Mouse (Mus musculus) heart, adult 2 months (tissue): ENCODE results near the gene Maml2. TPM values are rescaled to one million over a fixed set of nuclear protein-coding genes. Genes with fewer than 3 reads are reported as not detected.

Experiments
- DNase-seq, 2 experiments: peaks; one replicate each; pipeline ENCODE4 v3.0.0; 2021
- H3K27ac ChIP-seq: fragments of 200-600 bp; 2 replicates; pipeline ENCODE4 v1.8.1; 2022
- H3K27me3 ChIP-seq: fragments of 200-500 bp; 2 replicates; pipeline ENCODE4 v1.6.1; 2012; ENCODE audit warnings: mild to moderate bottlenecking, low read length, inconsistent platforms, mixed read lengths; ENCODE audit not compliant: control insufficient read depth, insufficient read depth
- H3K36me3 ChIP-seq: fragments of 200-500 bp; 2 replicates; pipeline ENCODE4 v1.6.1; 2012; ENCODE audit warnings: low read length, inconsistent platforms; ENCODE audit not compliant: control insufficient read depth, insufficient read depth
- H3K4me1 ChIP-seq: fragments of 200-500 bp; 2 replicates; pipeline ENCODE4 v1.6.1; 2011; ENCODE audit warnings: low read length; ENCODE audit not compliant: control insufficient read depth, insufficient read depth
- H3K4me3 ChIP-seq: fragments of 200-600 bp; 2 replicates; pipeline ENCODE4 v1.8.1; 2022
- H3K79me2 ChIP-seq: fragments of 200-500 bp; replicated peaks from 2 replicates; pipeline ENCODE4 v1.6.1; 2012; ENCODE audit warnings: mild to moderate bottlenecking, inconsistent platforms, low read length, moderate library complexity, mixed read lengths; ENCODE audit not compliant: control insufficient read depth, insufficient read depth
- H3K9ac ChIP-seq: fragments of 200-500 bp; 2 replicates; pipeline ENCODE4 v1.6.1; 2012; ENCODE audit warnings: low read depth, mild to moderate bottlenecking, control low read depth, inconsistent platforms, low read length, mixed read lengths
- CTCF ChIP-seq: fragments of 200-600 bp; IDR thresholded peaks from 2 replicates; pipeline ENCODE4 v1.8.1; 2022; ENCODE audit warnings: antibody characterized with exemption, mild to moderate bottlenecking, moderate library complexity
- EP300 ChIP-seq: fragments of 200-500 bp; IDR thresholded peaks from 2 replicates; pipeline ENCODE4 v1.6.1; 2011; ENCODE audit warnings: low read depth, low read length, control low read depth; ENCODE audit not compliant: insufficient read depth
- POLR2A ChIP-seq: fragments of 200-500 bp; IDR thresholded peaks from 2 replicates; pipeline ENCODE4 v1.6.1; 2011; ENCODE audit warnings: mild to moderate bottlenecking, low read depth, low read length, control low read depth; ENCODE audit not compliant: insufficient read depth
- WGBS: fragments of 180-500 bp; shearing (Covaris S2); methylation state at CpG from one replicate; pipeline ENCODE4 v1.1.7; 2018; 5-methylcytosine and 5-hydroxymethylcytosine counted together
- intact Hi-C: fragments of 180-260 bp; cut with DNase I; formaldehyde crosslinking; loops from one replicate; pipeline ENCODE4 v1.15.1; 2025
- polyA plus RNA-seq: library from polyadenylated mRNA; depleted of rRNA; stranded (reverse); fragments of >200 nt; gene quantifications from 2 replicates; pipeline ENCODE4 v1.2.3, GENCODE M21; 2012
- total RNA-seq, 2 experiments: library from RNA; stranded (reverse); gene quantifications; 2 replicates each; pipeline ENCODE4 v1.2.3; 2021

The Maml2 gene
- total and polyA plus RNA-seq, 3 experiments: 4.8 to 6.5 (median 5.7) TPM

- intact Hi-C loops: no loop called here
- 0 out of 2 replicates have a peak, but pooled peaks cover under 1% of the 10 kb centered on the region for H3K36me3 ChIP-seq
- peak; percentile 63 to 67 for DNase-seq
- peaks cover 19% of the 10 kb centered on the region for H3K4me1 ChIP-seq
- H3K27ac ChIP-seq: peak overlapping the region; percentile 58
- no peak overlapping the region for H3K9ac ChIP-seq
- H3K79me2 ChIP-seq: no peaks in the 10 kb centered on the region
- H3K27me3 ChIP-seq: no peaks in the 10 kb centered on the region
- 12% methylated on average over 10 of the region's 10 CpGs for WGBS
- no peak for TF ChIP-seq CTCF
- TF ChIP-seq EP300: 0 out of 2 replicates have a peak, but pooled peaks have one; percentile 9
- H3K4me3 ChIP-seq: 0 out of 2 replicates have a peak overlapping the region, but pooled peaks have one; percentile 5
Measured at GRCm38 (mm10) chr9:13563475-13564414, 266.0 kb downstream of the Maml2 start.

DNA sequence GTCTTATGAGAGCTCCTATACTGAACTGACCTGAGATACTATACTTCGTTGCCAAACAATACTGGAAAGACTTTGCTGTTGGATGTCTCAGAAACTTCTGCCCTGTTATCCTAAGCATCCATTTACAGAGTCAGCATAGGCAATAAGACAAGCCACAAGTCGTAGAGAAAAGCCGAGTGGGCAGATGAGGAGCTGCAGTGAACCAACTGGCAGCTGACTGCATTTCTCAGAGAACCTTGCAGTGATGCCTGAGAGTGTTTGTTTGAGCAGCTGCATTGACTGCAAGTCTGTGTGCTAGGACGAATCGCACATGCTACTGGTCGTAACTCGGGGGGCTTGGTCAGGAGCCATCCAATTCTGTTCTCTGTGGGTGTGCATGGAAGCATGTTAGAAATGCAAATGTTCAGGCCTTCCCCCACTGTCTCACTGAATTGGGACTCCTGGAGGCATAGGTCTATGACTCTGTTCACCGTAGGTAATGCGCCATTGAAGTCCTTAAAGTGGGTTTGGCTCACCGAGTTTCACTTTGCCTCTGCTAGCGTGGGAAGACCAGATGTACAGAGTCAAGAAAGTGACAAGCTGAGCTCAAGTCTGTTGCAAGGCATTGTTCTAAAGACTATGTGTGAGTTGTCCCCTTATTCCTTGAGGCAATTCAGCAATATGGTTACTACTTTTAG lies 267.7 kb downstream of the Maml2 start:
- TF ChIP-seq EP300 (no peak), POLR2A (no peak), CTCF (no peak)
- intact Hi-C loops: no loop called here
- WGBS: 90% methylated on average over 11 of the region's 11 CpGs
- Histone ChIP-seq H3K27ac (no peak overlapping the region), H3K79me2 (no peaks in the 10 kb centered on the region), H3K9ac (no peak overlapping the region), H3K36me3 (no peaks in the 10 kb centered on the region), H3K4me1 (peaks cover 15% of the 10 kb centered on the region), H3K27me3 (no peaks in the 10 kb centered on the region), H3K4me3 (no peak overlapping the region)
- peak in 1 of 2 experiments; percentile 15 for DNase-seq

- H3K27ac ChIP-seq: no peak overlapping the region
- no peak overlapping the region for H3K9ac ChIP-seq
- TF ChIP-seq POLR2A (no peak), CTCF (peak; percentile 18; the same call in 1 of the 2 replicates)
- H3K4me3 ChIP-seq: no peak overlapping the region
- no peaks in the 10 kb centered on the region for H3K36me3 ChIP-seq
- H3K79me2 ChIP-seq: no peaks in the 10 kb centered on the region
- peaks cover 12% of the 10 kb centered on the region for H3K4me1 ChIP-seq
- intact Hi-C loops: no loop called here
- peak in 1 of 2 experiments; percentile 16 for DNase-seq
- 79% methylated on average over 5 of the region's 5 CpGs for WGBS
- no peaks in the 10 kb centered on the region for H3K27me3 ChIP-seq
Measured at GRCm38 (mm10) chr9:13566154-13566885, 268.6 kb downstream of the Maml2 start.

GRCm38 (mm10) chr9:13569023-13569422 lies 271.3 kb downstream of the Maml2 start:
- H3K4me3 ChIP-seq: no peak overlapping the region
- no peaks in the 10 kb centered on the region for H3K79me2 ChIP-seq
- WGBS: 93% methylated on average over 4 of the region's 4 CpGs
- peaks cover 5% of the 10 kb centered on the region for H3K4me1 ChIP-seq
- peaks cover 4% of the 10 kb centered on the region for H3K36me3 ChIP-seq
- intact Hi-C loops: no loop called here
- no peak overlapping the region for H3K27ac ChIP-seq
- no peaks in the 10 kb centered on the region for H3K27me3 ChIP-seq
- no peak overlapping the region for H3K9ac ChIP-seq
- TF ChIP-seq EP300 (no peak), POLR2A (no peak), CTCF (no peak)
- DNase-seq: peak in 1 of 2 experiments; percentile 12

DNA sequence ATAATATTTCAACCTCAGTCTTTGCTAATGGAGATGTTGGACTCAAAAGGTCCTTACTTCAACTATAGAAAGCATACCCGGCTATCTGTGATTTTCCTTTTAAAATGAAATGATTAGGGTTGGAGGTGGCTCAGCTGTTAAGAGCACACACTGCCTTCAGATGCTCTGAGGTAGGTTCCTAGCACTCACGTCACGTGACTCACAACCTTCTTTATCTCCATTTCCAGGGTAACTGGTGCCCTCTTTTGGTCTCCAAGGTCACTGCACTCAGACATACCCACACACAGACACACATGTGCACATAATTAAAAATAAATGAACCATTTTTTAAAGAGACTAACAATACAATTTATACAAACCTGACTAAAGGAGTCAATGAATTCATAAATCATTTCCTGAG lies 275.1 kb downstream of the Maml2 start:
- DNase-seq: no peak
- Histone ChIP-seq H3K27me3 (no peaks in the 10 kb centered on the region), H3K79me2 (no peaks in the 10 kb centered on the region), H3K36me3 (peaks cover 12% of the 10 kb centered on the region), H3K27ac (no peak overlapping the region), H3K4me3 (no peak overlapping the region), H3K4me1 (peaks cover 11% of the 10 kb centered on the region), H3K9ac (no peak overlapping the region)
- 97% methylated on average over 3 of the region's 3 CpGs for WGBS
- intact Hi-C loops: loop anchor here (5.0 kb wide), 1 partner anchor 326 kb away; the partner anchor contains the start of genes Ccdc82 and Jrkl
- TF ChIP-seq EP300 (no peak), POLR2A (no peak), CTCF (peak; percentile 27; the same call in 1 of the 2 replicates)
